Mouse (Mus musculus) midbrain, embryonic 14.5 days (tissue): ENCODE measurements at regions not wholly inside any gene's neighbourhood (a gene's known extent, or its start where the extent isn't known, plus 50 kb on each side); places are given as distances from the start of the nearest gene placed in this dataset.

Experiments
- ATAC-seq: fragments of 200-750 bp; cut with Nextera tagmentation; 2 replicates; pipeline ENCODE4 v1.8.0; 2017; ENCODE audit warnings: moderate number of reproducible peaks, moderate library complexity; ENCODE audit not compliant: low FRiP score, low TSS enrichment
- DNase-seq: peaks from one replicate; pipeline ENCODE4 v3.0.0-alpha.2; 2015
- H3K27ac ChIP-seq: fragments of 300-500 bp; sonication (generic); replicated peaks from 2 replicates; pipeline ENCODE4 v1.5.1; 2014; ENCODE audit warnings: mild to moderate bottlenecking, low read depth, low read length, moderate library complexity
- H3K27me3 ChIP-seq: fragments of 300-500 bp; sonication (generic); 2 replicates; pipeline ENCODE4 v1.6.1; 2014; ENCODE audit warnings: low read length, control low read depth, mixed read lengths; ENCODE audit not compliant: control insufficient read depth, insufficient read depth
- H3K36me3 ChIP-seq: fragments of 300-500 bp; sonication (generic); 2 replicates; pipeline ENCODE4 v1.6.1; 2014; ENCODE audit warnings: low read length, control low read depth; ENCODE audit not compliant: control insufficient read depth, insufficient read depth
- H3K4me1 ChIP-seq: fragments of 300-500 bp; sonication (generic); 2 replicates; pipeline ENCODE4 v1.6.1; 2014; ENCODE audit warnings: mild to moderate bottlenecking, antibody characterized with exemption, low read length, control low read depth; ENCODE audit not compliant: control insufficient read depth, insufficient read depth
- H3K4me2 ChIP-seq: fragments of 300-500 bp; sonication (generic); 2 replicates; pipeline ENCODE4 v1.6.1; 2014; ENCODE audit warnings: mild to moderate bottlenecking, low read length, moderate library complexity
- H3K4me3 ChIP-seq: fragments of 300-500 bp; sonication (generic); replicated peaks from 2 replicates; pipeline ENCODE4 v1.5.1; 2014; ENCODE audit warnings: low read depth, low read length
- H3K9ac ChIP-seq: fragments of 300-500 bp; sonication (generic); replicated peaks from 2 replicates; pipeline ENCODE4 v1.6.1; 2014; ENCODE audit warnings: mild to moderate bottlenecking, low read length, moderate library complexity
- H3K9me3 ChIP-seq: fragments of 300-500 bp; sonication (generic); 2 replicates; pipeline ENCODE4 v1.6.1; 2016; ENCODE audit warnings: low read length, control low read depth, mixed read lengths; ENCODE audit not compliant: control insufficient read depth
- WGBS: fragments of 180-500 bp; shearing (Covaris S2); extraction: QIAGEN DNeasy Blood & Tissue Kit; methylation state at CpG from one replicate; pipeline ENCODE4 v1.1.7; 2014; 5-methylcytosine and 5-hydroxymethylcytosine counted together

- Histone ChIP-seq H3K27ac (peak overlapping the region; percentile 66), H3K36me3 (no peaks in the 10 kb centered on the region)
Observed at GRCm38 (mm10) chr19:15583782-15584693, 363.1 kb downstream of the Psat1 start.

GRCm38 (mm10) chr19:15583106-15583781, 363.9 kb downstream of the Psat1 start:
- H3K9ac ChIP-seq = no peak overlapping the region
- WGBS = 16% methylated on average over 8 of the region's 8 CpGs
- DNase-seq = peak; percentile 5
- no peaks in the 10 kb centered on the region for H3K27me3 ChIP-seq
- H3K4me2 ChIP-seq = peak overlapping the region; percentile 39; the same call in 1 of the 2 replicates
- H3K9me3 ChIP-seq = peaks cover 6% of the 10 kb centered on the region; the same call in 1 of the 2 replicates
- H3K27ac ChIP-seq = no peak overlapping the region
- H3K4me3 ChIP-seq = no peak overlapping the region
- no peaks in the 10 kb centered on the region for H3K36me3 ChIP-seq
- ATAC-seq = no peak
- peaks cover 14% of the 10 kb centered on the region; the same call in 1 of the 2 replicates for H3K4me1 ChIP-seq

More at GRCm38 (mm10) chr19:15583782-15584693, 363.1 kb downstream of the Psat1 start:
- Histone ChIP-seq H3K9me3 (peaks cover 6% of the 10 kb centered on the region; the same call in 1 of the 2 replicates), H3K4me2 (peak overlapping the region; percentile 39), H3K4me1 (peaks cover 14% of the 10 kb centered on the region; the same call in 1 of the 2 replicates), H3K4me3 (no peak overlapping the region), H3K27me3 (no peaks in the 10 kb centered on the region), H3K9ac (no peak overlapping the region)
- DNase-seq (peak; percentile 77), ATAC-seq (peak; percentile 85)
- WGBS = 10% methylated on average over 15 of the region's 15 CpGs

- H3K27me3 ChIP-seq = no peaks in the 10 kb centered on the region
- DNase-seq = no peak
- no peak for ATAC-seq
- no peaks in the 10 kb centered on the region for H3K4me1 ChIP-seq
- H3K4me3 ChIP-seq = no peak overlapping the region
- H3K36me3 ChIP-seq = no peaks in the 10 kb centered on the region
- no peaks in the 10 kb centered on the region for H3K9me3 ChIP-seq
- no peak overlapping the region for H3K4me2 ChIP-seq
- H3K27ac ChIP-seq = no peak overlapping the region
- H3K9ac ChIP-seq = no peak overlapping the region
- 90% methylated on average over 9 of the region's 9 CpGs for WGBS
Observed at GRCm38 (mm10) chr19:15571204-15571603, 375.9 kb downstream of the Psat1 start.

GRCm38 (mm10) chr19:15561511-15561910, 385.6 kb downstream of the Psat1 start:
- ATAC-seq = no peak
- 97% methylated on average over 5 of the region's 5 CpGs for WGBS

GRCm38 (mm10) chr19:15553953-15554352, 393.2 kb downstream of the Psat1 start:
- no peaks in the 10 kb centered on the region for H3K9me3 ChIP-seq
- no peaks in the 10 kb centered on the region for H3K36me3 ChIP-seq
- DNase-seq (no peak), ATAC-seq (no peak)
- H3K4me2 ChIP-seq = no peak overlapping the region
- H3K27ac ChIP-seq = no peak overlapping the region
- H3K9ac ChIP-seq = no peak overlapping the region
- no peak overlapping the region for H3K4me3 ChIP-seq
- no peaks in the 10 kb centered on the region for H3K4me1 ChIP-seq
- no peaks in the 10 kb centered on the region for H3K27me3 ChIP-seq
- 92% methylated on average over 8 of the region's 8 CpGs for WGBS

More at GRCm38 (mm10) chr19:15561511-15561910, 385.6 kb downstream of the Psat1 start:
- no peaks in the 10 kb centered on the region for H3K9me3 ChIP-seq
- H3K27me3 ChIP-seq = no peaks in the 10 kb centered on the region
- H3K4me1 ChIP-seq = no peaks in the 10 kb centered on the region
- no peak overlapping the region for H3K4me3 ChIP-seq
- DNase-seq = no peak
- H3K27ac ChIP-seq = no peak overlapping the region
- no peak overlapping the region for H3K9ac ChIP-seq
- no peak overlapping the region for H3K4me2 ChIP-seq
- no peaks in the 10 kb centered on the region for H3K36me3 ChIP-seq

GRCm38 (mm10) chr19:15517853-15518252, 429.3 kb downstream of the Psat1 start:
- DNase-seq = no peak
- Histone ChIP-seq H3K4me3 (no peak overlapping the region), H3K9ac (no peak overlapping the region), H3K4me1 (0 out of 2 replicates have a peak, but pooled peaks cover 3% of the 10 kb centered on the region), H3K27ac (no peak overlapping the region), H3K36me3 (no peaks in the 10 kb centered on the region), H3K9me3 (no peaks in the 10 kb centered on the region), H3K27me3 (no peaks in the 10 kb centered on the region), H3K4me2 (no peak overlapping the region)
- ATAC-seq = no peak
- WGBS = 89% methylated on average over 3 of the region's 3 CpGs

- ATAC-seq (peak; percentile 37; the same call in 1 of the 2 replicates), DNase-seq (peak; percentile 37)
- Histone ChIP-seq H3K27me3 (no peaks in the 10 kb centered on the region), H3K4me1 (0 out of 2 replicates have a peak, but pooled peaks cover 3% of the 10 kb centered on the region), H3K36me3 (no peaks in the 10 kb centered on the region), H3K9ac (no peak overlapping the region), H3K9me3 (no peaks in the 10 kb centered on the region), H3K4me3 (peak overlapping the region; percentile 12; the same call in 1 of the 2 replicates), H3K27ac (no peak overlapping the region), H3K4me2 (peak overlapping the region; percentile 41)
- WGBS = 35% methylated on average over 17 of the region's 17 CpGs
Observed at GRCm38 (mm10) chr19:15516566-15517305, 430.4 kb downstream of the Psat1 start.

GRCm38 (mm10) chr19:15513197-15513596, 433.9 kb downstream of the Psat1 start:
- DNase-seq = no peak
- ATAC-seq = no peak
- no peaks in the 10 kb centered on the region for H3K27me3 ChIP-seq
- H3K27ac ChIP-seq = no peak overlapping the region
- H3K9ac ChIP-seq = no peak overlapping the region
- no peak overlapping the region for H3K4me2 ChIP-seq
- no peaks in the 10 kb centered on the region for H3K9me3 ChIP-seq
- 77% methylated on average over 4 of the region's 4 CpGs for WGBS
- H3K36me3 ChIP-seq = no peaks in the 10 kb centered on the region
- no peak overlapping the region for H3K4me3 ChIP-seq
- H3K4me1 ChIP-seq = 0 out of 2 replicates have a peak, but pooled peaks cover 3% of the 10 kb centered on the region
